Mouse (Mus musculus) forebrain, embryonic 11.5 days (tissue): ENCODE measurements around the gene Anks3. TPM values are rescaled to one million over a fixed set of nuclear protein-coding genes. Genes with fewer than 3 reads are reported as not detected.

Experiments used
- ATAC-seq: fragments of 200-750 bp; cut with Nextera tagmentation; replicated peaks from 2 replicates; pipeline ENCODE4 v1.8.0; 2017; ENCODE audit warnings: moderate TSS enrichment; ENCODE audit not compliant: low FRiP score
- DNase-seq: peaks from one replicate; pipeline ENCODE4 v3.0.0-alpha.2; 2017; ENCODE audit warnings: low spot score
- H3K27ac ChIP-seq: fragments of 300-500 bp; sonication (generic); 2 replicates; pipeline ENCODE4 v1.5.1; 2014; ENCODE audit warnings: low read depth, low read length
- H3K27me3 ChIP-seq: fragments of 300-500 bp; sonication (generic); 2 replicates; pipeline ENCODE4 v1.6.1; 2014; ENCODE audit warnings: mild to moderate bottlenecking, low read length, mixed read lengths; ENCODE audit not compliant: control insufficient read depth, insufficient read depth
- H3K36me3 ChIP-seq: fragments of 300-500 bp; sonication (generic); 2 replicates; pipeline ENCODE4 v1.6.1; 2014; ENCODE audit warnings: mild to moderate bottlenecking, low read length, moderate library complexity, mixed read lengths; ENCODE audit not compliant: control insufficient read depth, insufficient read depth
- H3K4me1 ChIP-seq: fragments of 300-500 bp; sonication (generic); replicated peaks from 2 replicates; pipeline ENCODE4 v1.6.1; 2014; ENCODE audit warnings: low read length, mixed read lengths; ENCODE audit not compliant: control insufficient read depth, insufficient read depth
- H3K4me2 ChIP-seq: fragments of 300-500 bp; sonication (generic); 2 replicates; pipeline ENCODE4 v1.6.1; 2014; ENCODE audit warnings: low read depth, mild to moderate bottlenecking, low read length, moderate library complexity, mixed read lengths; ENCODE audit not compliant: severe bottlenecking
- H3K4me3 ChIP-seq: fragments of 300-500 bp; sonication (generic); 2 replicates; pipeline ENCODE4 v1.5.1; 2014; ENCODE audit warnings: low read depth, low read length
- H3K9ac ChIP-seq: fragments of 300-500 bp; sonication (generic); 2 replicates; pipeline ENCODE4 v1.6.1; 2014; ENCODE audit warnings: low read length
- H3K9me3 ChIP-seq: fragments of 300-500 bp; sonication (generic); 2 replicates; pipeline ENCODE4 v1.6.1; 2016; ENCODE audit warnings: low read length, mixed read lengths; ENCODE audit not compliant: control insufficient read depth
- WGBS: fragments of 180-500 bp; shearing (Covaris S2); extraction: QIAGEN DNeasy Blood & Tissue Kit; methylation state at CpG from one replicate; pipeline ENCODE4 v1.1.7; 2014; 5-methylcytosine and 5-hydroxymethylcytosine counted together
- polyA plus RNA-seq: library from polyadenylated mRNA; unstranded; fragments of >200 nt; fragmentation: Nextera tagmentation; extraction: Ambion mirVana; gene quantifications from 2 replicates; pipeline ENCODE4 v1.2.1, GENCODE M21; 2014

Anks3 gene
- 50.4 and 52.4 TPM in 2 replicates for polyA plus RNA-seq

- H3K9me3 ChIP-seq: no peaks in the 10 kb centered on the region
- peak within 1 kb of the TSS; percentile 84 for H3K4me2 ChIP-seq
- WGBS: under 1% methylated on average over 75 of the region's 76 CpGs
- H3K27ac ChIP-seq: peak within 1 kb of the TSS; percentile 81
- H3K27me3 ChIP-seq: no peaks in the 10 kb centered on the region
- H3K9ac ChIP-seq: peak within 1 kb of the TSS; percentile 77
- H3K4me1 ChIP-seq: peaks cover 4% of the 10 kb centered on the region
- ATAC-seq: peak; percentile 99
- H3K36me3 ChIP-seq: no peaks in the 10 kb centered on the region; the same call in 1 of the 2 replicates
- DNase-seq: peak; percentile 96
- H3K4me3 ChIP-seq: peak within 1 kb of the TSS; percentile 79
These were observed at the start of gene Anks3 for GRCm38 (mm10) chr16:4963797-4964709. TSS of gene Anks3 (minus strand) at chr16:4964205.

- DNase-seq (peak; percentile 99), ATAC-seq (peak; percentile 100)
- WGBS: under 1% methylated on average over 61 of the region's 63 CpGs
- no peak within 1 kb of the TSS for H3K27ac ChIP-seq
- peaks cover 5% of the 10 kb centered on the region; the same call in 1 of the 2 replicates for H3K36me3 ChIP-seq
- peaks cover 5% of the 10 kb centered on the region; the same call in 1 of the 2 replicates for H3K4me1 ChIP-seq
- no peaks in the 10 kb centered on the region for H3K27me3 ChIP-seq
- H3K4me2 ChIP-seq: peak within 1 kb of the TSS; percentile 89
- peak within 1 kb of the TSS; percentile 63 for H3K9ac ChIP-seq
- no peaks in the 10 kb centered on the region for H3K9me3 ChIP-seq
- peak within 1 kb of the TSS; percentile 57 for H3K4me3 ChIP-seq
These were observed 49.2 kb upstream of the Anks3 start, which contains the start of gene Rogdi for GRCm38 (mm10) chr16:5013054-5013838. TSS of gene Rogdi (minus strand) at chr16:5013553.

- WGBS: 57% methylated on average over 13 of the region's 13 CpGs
- peak overlapping the region; percentile 63 for H3K9ac ChIP-seq
- DNase-seq (no peak), ATAC-seq (no peak)
- no peaks in the 10 kb centered on the region for H3K9me3 ChIP-seq
- no peak overlapping the region for H3K27ac ChIP-seq
- H3K4me2 ChIP-seq: peak overlapping the region; percentile 89
- H3K36me3 ChIP-seq: peaks cover under 1% of the 10 kb centered on the region; the same call in 1 of the 2 replicates
- peak overlapping the region; percentile 57 for H3K4me3 ChIP-seq
- no peaks in the 10 kb centered on the region for H3K27me3 ChIP-seq
- peaks cover 5% of the 10 kb centered on the region; the same call in 1 of the 2 replicates for H3K4me1 ChIP-seq
These were observed 48.3 kb upstream of the Anks3 start for GRCm38 (mm10) chr16:5012036-5013005.

- H3K36me3 ChIP-seq: no peaks in the 10 kb centered on the region; the same call in 1 of the 2 replicates
- H3K4me3 ChIP-seq: no peak overlapping the region
- H3K9ac ChIP-seq: no peak overlapping the region
- no peaks in the 10 kb centered on the region for H3K27me3 ChIP-seq
- ATAC-seq (no peak), DNase-seq (no peak)
- no peaks in the 10 kb centered on the region for H3K9me3 ChIP-seq
- H3K4me2 ChIP-seq: no peak overlapping the region
- H3K4me1 ChIP-seq: peaks cover 5% of the 10 kb centered on the region; the same call in 1 of the 2 replicates
- H3K27ac ChIP-seq: no peak overlapping the region
- 94% methylated on average over 7 of the region's 7 CpGs for WGBS
These were observed 47.3 kb upstream of the Anks3 start for GRCm38 (mm10) chr16:5011285-5011684.

GRCm38 (mm10) chr16:5010371-5010935 lies 46.4 kb upstream of the Anks3 start:
- ATAC-seq (no peak), DNase-seq (no peak)
- H3K9ac ChIP-seq: no peak overlapping the region
- no peaks in the 10 kb centered on the region for H3K27me3 ChIP-seq
- H3K9me3 ChIP-seq: no peaks in the 10 kb centered on the region
- no peak overlapping the region for H3K4me2 ChIP-seq
- no peak overlapping the region for H3K27ac ChIP-seq
- WGBS: 91% methylated on average over 10 of the region's 10 CpGs
- no peaks in the 10 kb centered on the region; the same call in 1 of the 2 replicates for H3K36me3 ChIP-seq
- peaks cover 5% of the 10 kb centered on the region; the same call in 1 of the 2 replicates for H3K4me1 ChIP-seq
- H3K4me3 ChIP-seq: no peak overlapping the region

- no peaks in the 10 kb centered on the region for H3K36me3 ChIP-seq
- H3K9ac ChIP-seq: no peak overlapping the region
- no peak overlapping the region for H3K4me2 ChIP-seq
- H3K4me1 ChIP-seq: peaks cover 5% of the 10 kb centered on the region; the same call in 1 of the 2 replicates
- H3K9me3 ChIP-seq: no peaks in the 10 kb centered on the region
- 86% methylated on average over 12 of the region's 12 CpGs for WGBS
- no peak overlapping the region for H3K27ac ChIP-seq
- no peak overlapping the region for H3K4me3 ChIP-seq
- ATAC-seq: no peak
- DNase-seq: no peak
- no peaks in the 10 kb centered on the region for H3K27me3 ChIP-seq
These were observed 44.1 kb upstream of the Anks3 start for GRCm38 (mm10) chr16:5008076-5008475.

GRCm38 (mm10) chr16:5007492-5007891 lies 43.5 kb upstream of the Anks3 start:
- Histone ChIP-seq H3K27ac (no peak overlapping the region), H3K4me1 (peaks cover 3% of the 10 kb centered on the region; the same call in 1 of the 2 replicates), H3K4me2 (no peak overlapping the region), H3K9me3 (no peaks in the 10 kb centered on the region), H3K4me3 (no peak overlapping the region), H3K27me3 (no peaks in the 10 kb centered on the region), H3K36me3 (no peaks in the 10 kb centered on the region), H3K9ac (no peak overlapping the region)
- no peak for DNase-seq
- WGBS: 51% methylated on average over 6 of the region's 6 CpGs
- no peak for ATAC-seq
